Mouse (Mus musculus) lung, embryonic 16.5 days (tissue): ENCODE measurements around the gene Bpi. TPM values are rescaled to one million over a fixed set of nuclear protein-coding genes. Genes with fewer than 3 reads are reported as not detected.

Experiments
- ATAC-seq: fragments of 200-750 bp; cut with Nextera tagmentation; 2 replicates; pipeline ENCODE4 v1.8.0; 2017; ENCODE audit warnings: low read depth, mild to moderate bottlenecking, moderate library complexity
- H3K27ac ChIP-seq: fragments of 300-500 bp; sonication (generic); 2 replicates; pipeline ENCODE4 v1.5.1; 2014; ENCODE audit warnings: mild to moderate bottlenecking, control low read depth, low read length
- H3K27me3 ChIP-seq: fragments of 300-500 bp; sonication (generic); 2 replicates; pipeline ENCODE4 v1.6.1; 2014; ENCODE audit warnings: low read depth, low read length, mixed read lengths; ENCODE audit not compliant: control insufficient read depth, insufficient read depth
- H3K36me3 ChIP-seq: fragments of 300-500 bp; sonication (generic); 2 replicates; pipeline ENCODE4 v1.6.1; 2014; ENCODE audit warnings: low read length; ENCODE audit not compliant: control insufficient read depth, insufficient read depth
- H3K4me1 ChIP-seq: fragments of 300-500 bp; sonication (generic); replicated peaks from 2 replicates; pipeline ENCODE4 v1.6.1; 2014; ENCODE audit warnings: low read length, mixed read lengths; ENCODE audit not compliant: control insufficient read depth, insufficient read depth
- H3K4me2 ChIP-seq: fragments of 300-500 bp; sonication (generic); 2 replicates; pipeline ENCODE4 v1.6.1; 2014; ENCODE audit warnings: low read depth, low read length, control low read depth
- H3K4me3 ChIP-seq: fragments of 300-500 bp; sonication (generic); 2 replicates; pipeline ENCODE4 v1.5.1; 2014; ENCODE audit warnings: mild to moderate bottlenecking, low read length, control low read depth
- H3K9ac ChIP-seq: fragments of 300-500 bp; sonication (generic); 2 replicates; pipeline ENCODE4 v1.6.1; 2014; ENCODE audit warnings: low read length, control low read depth
- H3K9me3 ChIP-seq: fragments of 300-500 bp; sonication (generic); 2 replicates; pipeline ENCODE4 v1.6.1; 2016; ENCODE audit warnings: low read length; ENCODE audit not compliant: control insufficient read depth
- WGBS: fragments of 180-500 bp; shearing (Covaris S2); extraction: QIAGEN DNeasy Blood & Tissue Kit; methylation state at CpG from one replicate; pipeline ENCODE4 v1.1.7; 2014; 5-methylcytosine and 5-hydroxymethylcytosine counted together
- polyA plus RNA-seq: library from polyadenylated mRNA; unstranded; fragments of >200 nt; fragmentation: Nextera tagmentation; extraction: Ambion mirVana; gene quantifications from 2 replicates; pipeline ENCODE4 v1.2.1, GENCODE M21; 2015

Bpi gene
- polyA plus RNA-seq: not detected in 2 replicates

GRCm38 (mm10) chr2:158258005-158258418, at the start of gene Bpi:
Gene Bpi (plus strand): TSS chr2:158258094.
- Histone ChIP-seq H3K4me3 (no peak within 1 kb of the TSS), H3K27ac (no peak within 1 kb of the TSS), H3K9me3 (no peaks in the 10 kb centered on the region), H3K27me3 (no peaks in the 10 kb centered on the region), H3K36me3 (no peaks in the 10 kb centered on the region), H3K9ac (peak within 1 kb of the TSS; percentile 22; the same call in 1 of the 2 replicates), H3K4me1 (peaks cover 12% of the 10 kb centered on the region), H3K4me2 (peak within 1 kb of the TSS; percentile 29; the same call in 1 of the 2 replicates)
- ATAC-seq: no peak
- WGBS: 58% methylated on average over 18 of the region's 18 CpGs

DNA sequence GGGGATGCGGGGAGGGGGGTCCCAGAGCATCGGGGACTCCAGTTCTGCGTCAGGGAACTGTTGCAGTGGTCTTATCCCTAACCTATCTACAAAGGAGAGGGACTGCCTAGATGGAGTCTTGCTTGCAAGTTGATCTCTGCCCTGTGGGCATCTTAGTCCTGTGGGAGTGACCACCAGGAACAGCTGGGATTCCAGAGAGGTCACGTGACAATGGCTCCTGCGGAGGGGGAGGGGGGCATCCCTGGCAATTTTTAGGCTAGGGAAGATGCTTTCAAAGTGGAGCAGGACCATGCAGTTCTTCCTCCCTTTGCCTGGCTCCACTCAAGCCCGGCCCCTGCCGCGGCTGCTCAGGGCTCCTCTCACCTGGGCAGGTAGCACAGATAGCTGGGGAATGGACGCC, 48.1 kb upstream of the Bpi start:
- Histone ChIP-seq H3K27me3 (no peaks in the 10 kb centered on the region), H3K27ac (no peak overlapping the region), H3K4me2 (no peak overlapping the region), H3K9ac (no peak overlapping the region), H3K4me1 (peaks cover 4% of the 10 kb centered on the region; the same call in 1 of the 2 replicates), H3K9me3 (no peaks in the 10 kb centered on the region), H3K4me3 (no peak overlapping the region), H3K36me3 (no peaks in the 10 kb centered on the region)
- WGBS: 53% methylated on average over 9 of the region's 9 CpGs
- ATAC-seq: no peak

- no peaks in the 10 kb centered on the region for H3K36me3 ChIP-seq
- peaks cover 8% of the 10 kb centered on the region for H3K4me1 ChIP-seq
- no peak overlapping the region for H3K4me3 ChIP-seq
- H3K27ac ChIP-seq: no peak overlapping the region
- H3K4me2 ChIP-seq: no peak overlapping the region
- 41% methylated on average over 4 of the region's 4 CpGs for WGBS
- no peaks in the 10 kb centered on the region for H3K9me3 ChIP-seq
- no peaks in the 10 kb centered on the region for H3K27me3 ChIP-seq
- no peak overlapping the region for H3K9ac ChIP-seq
- ATAC-seq: no peak
These were observed 47.4 kb upstream of the Bpi start for GRCm38 (mm10) chr2:158210503-158210902.

GRCm38 (mm10) chr2:158210958-158211357, 46.9 kb upstream of the Bpi start:
- no peak overlapping the region for H3K27ac ChIP-seq
- H3K4me2 ChIP-seq: no peak overlapping the region
- no peak overlapping the region for H3K4me3 ChIP-seq
- H3K36me3 ChIP-seq: no peaks in the 10 kb centered on the region
- H3K27me3 ChIP-seq: no peaks in the 10 kb centered on the region
- no peaks in the 10 kb centered on the region for H3K9me3 ChIP-seq
- H3K9ac ChIP-seq: no peak overlapping the region
- no peak for ATAC-seq
- 33% methylated on average over 10 of the region's 10 CpGs for WGBS
- H3K4me1 ChIP-seq: peaks cover 9% of the 10 kb centered on the region

GRCm38 (mm10) chr2:158211764-158212471, 46.0 kb upstream of the Bpi start:
- H3K9ac ChIP-seq: no peak overlapping the region
- WGBS: 64% methylated on average over 4 of the region's 4 CpGs
- H3K27me3 ChIP-seq: no peaks in the 10 kb centered on the region
- H3K4me1 ChIP-seq: peaks cover 9% of the 10 kb centered on the region
- H3K4me3 ChIP-seq: no peak overlapping the region
- no peak overlapping the region for H3K27ac ChIP-seq
- H3K36me3 ChIP-seq: no peaks in the 10 kb centered on the region
- H3K9me3 ChIP-seq: no peaks in the 10 kb centered on the region
- ATAC-seq: no peak
- no peak overlapping the region for H3K4me2 ChIP-seq

GRCm38 (mm10) chr2:158215283-158216117, 42.4 kb upstream of the Bpi start:
- peak; percentile 56; the same call in 1 of the 2 replicates for ATAC-seq
- no peak overlapping the region for H3K27ac ChIP-seq

DNA sequence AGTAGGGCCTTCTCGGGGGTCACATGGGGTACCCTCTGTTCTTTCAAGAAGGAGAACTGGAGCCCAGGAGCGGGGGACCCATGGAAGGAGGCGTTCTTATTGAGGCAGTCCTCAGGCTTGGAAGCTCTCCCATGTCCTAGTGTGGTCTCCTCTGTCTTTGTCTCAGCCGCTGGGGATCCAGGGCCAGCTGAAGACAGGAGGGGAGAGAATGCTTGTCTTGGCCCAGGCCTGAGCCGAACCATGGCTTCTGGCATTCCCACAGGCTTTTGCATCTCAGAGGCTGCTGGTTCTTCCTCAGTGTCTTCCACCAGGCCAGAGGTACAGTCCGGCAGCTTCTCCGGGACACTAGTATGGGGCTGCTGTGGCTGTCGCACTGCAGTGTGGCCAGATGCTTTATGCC, 41.4 kb upstream of the Bpi start:
- Histone ChIP-seq H3K9me3 (no peaks in the 10 kb centered on the region), H3K27me3 (no peaks in the 10 kb centered on the region), H3K9ac (no peak overlapping the region), H3K36me3 (no peaks in the 10 kb centered on the region), H3K4me3 (no peak overlapping the region), H3K27ac (no peak overlapping the region), H3K4me1 (peaks cover 6% of the 10 kb centered on the region), H3K4me2 (no peak overlapping the region)
- WGBS: 82% methylated on average over 8 of the region's 8 CpGs
- ATAC-seq: no peak

More at GRCm38 (mm10) chr2:158215283-158216117, 42.4 kb upstream of the Bpi start:
- H3K4me3 ChIP-seq: no peak overlapping the region
- no peak overlapping the region for H3K4me2 ChIP-seq
- H3K4me1 ChIP-seq: peaks cover 6% of the 10 kb centered on the region
- H3K9ac ChIP-seq: no peak overlapping the region
- WGBS: 27% methylated on average over 9 of the region's 9 CpGs
- H3K36me3 ChIP-seq: no peaks in the 10 kb centered on the region
- H3K27me3 ChIP-seq: no peaks in the 10 kb centered on the region
- H3K9me3 ChIP-seq: no peaks in the 10 kb centered on the region

DNA sequence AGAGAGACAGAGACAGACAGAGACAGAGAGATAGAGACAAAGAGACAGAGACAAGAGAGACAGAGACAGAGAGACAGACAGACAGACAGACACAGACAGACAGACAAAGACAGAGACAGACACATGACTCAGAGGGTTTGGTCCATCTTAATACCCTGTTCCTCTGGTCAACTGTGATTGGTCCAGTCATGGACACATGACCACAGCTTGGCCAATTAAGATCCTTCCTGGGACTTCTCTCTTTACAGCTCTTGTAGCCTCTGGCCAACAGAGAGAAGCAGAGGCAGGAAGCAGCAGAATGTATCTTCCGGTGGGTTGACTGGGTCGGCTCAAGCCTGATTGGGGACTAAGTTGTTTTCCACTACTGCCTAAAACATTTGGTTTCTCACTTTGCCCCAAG, 38.3 kb upstream of the Bpi start:
- WGBS: 86% methylated on average over 2 of the region's 2 CpGs
- no peak for ATAC-seq

DNA sequence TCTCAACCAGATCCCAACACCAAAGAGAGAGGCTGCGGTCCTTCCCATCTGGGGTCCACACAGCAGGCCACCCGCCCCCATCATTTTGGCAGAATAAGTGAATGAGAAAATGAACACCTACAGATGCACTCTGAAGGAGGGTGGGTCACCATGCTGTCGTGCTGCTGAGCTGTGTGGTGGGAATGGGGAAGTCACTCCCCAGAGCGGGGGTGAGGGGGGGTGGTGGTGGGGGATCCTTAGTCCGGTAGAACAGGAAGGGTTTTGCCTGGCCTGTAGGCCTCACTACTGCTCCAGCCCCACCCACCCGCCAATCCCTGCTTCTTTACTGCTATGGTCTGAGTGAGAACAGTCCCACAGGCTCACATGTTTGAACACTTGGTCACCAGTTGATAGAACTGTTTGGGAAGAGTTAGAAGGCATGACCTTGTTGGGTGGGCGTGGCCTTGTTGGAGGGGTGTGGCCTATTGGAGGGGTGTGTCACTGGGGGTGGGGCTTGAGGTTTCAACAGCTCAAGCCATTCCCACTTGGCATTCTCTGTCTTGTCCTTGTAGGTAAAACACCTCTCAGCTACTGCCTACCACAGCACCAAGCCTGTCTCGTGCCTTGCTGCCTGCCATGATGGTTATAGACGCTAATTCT, 36.3 kb upstream of the Bpi start:
- Histone ChIP-seq H3K27me3 (no peaks in the 10 kb centered on the region), H3K4me3 (no peak overlapping the region)

More for the DNA sequence above, 38.3 kb upstream of the Bpi start:
- Histone ChIP-seq H3K4me3 (no peak overlapping the region), H3K27me3 (no peaks in the 10 kb centered on the region), H3K4me1 (peaks cover 15% of the 10 kb centered on the region), H3K27ac (no peak overlapping the region), H3K9ac (no peak overlapping the region), H3K36me3 (no peaks in the 10 kb centered on the region), H3K9me3 (no peaks in the 10 kb centered on the region), H3K4me2 (no peak overlapping the region)

More for the DNA sequence above, 36.3 kb upstream of the Bpi start:
- no peak for ATAC-seq
- H3K4me2 ChIP-seq: no peak overlapping the region
- H3K27ac ChIP-seq: no peak overlapping the region
- WGBS: 79% methylated on average over 9 of the region's 9 CpGs
- H3K9me3 ChIP-seq: no peaks in the 10 kb centered on the region
- H3K9ac ChIP-seq: no peak overlapping the region
- peaks cover 9% of the 10 kb centered on the region for H3K4me1 ChIP-seq
- no peaks in the 10 kb centered on the region for H3K36me3 ChIP-seq
